Mouse (Mus musculus): ENCODE measurements at regions not wholly inside any gene's neighbourhood (a gene's known extent, or its start where the extent isn't known, plus 50 kb on each side); places are given as distances from the start of the nearest gene placed in this dataset.

GRCm38 (mm10) chr16:21318640-21319365 lies 104.1 kb upstream of the Vps8 start:
- DNase-seq (ENCODE audit: low spot score in 2 of 2), result peak in 1 of 2 experiments; percentile 18

GRCm38 (mm10) chr16:21320284-21320683 lies 102.6 kb upstream of the Vps8 start:
- no peak for DNase-seq (ENCODE audit: low spot score in 2 of 2)

GRCm38 (mm10) chr16:21321188-21322070 lies 101.5 kb upstream of the Vps8 start:
- no peak for DNase-seq (ENCODE audit: low spot score in 2 of 2)

- DNase-seq (ENCODE audit: low spot score in 2 of 2), result no peak
Measured at GRCm38 (mm10) chr16:21322437-21322836, 100.5 kb upstream of the Vps8 start.

GRCm38 (mm10) chr16:21323446-21324034 lies 99.4 kb upstream of the Vps8 start:
- no peak for DNase-seq (ENCODE audit: low spot score in 2 of 2)

- no peak for DNase-seq (ENCODE audit: low spot score in 2 of 2)
Measured at GRCm38 (mm10) chr16:21327969-21328368, 94.9 kb upstream of the Vps8 start.

- no peak for DNase-seq (ENCODE audit: low spot score in 2 of 2)
Measured at GRCm38 (mm10) chr16:21329199-21329598, 93.7 kb upstream of the Vps8 start.

- DNase-seq (ENCODE audit: low spot score in 2 of 2), result no peak
Measured at GRCm38 (mm10) chr16:21331229-21331628, 91.7 kb upstream of the Vps8 start.

- no peak for DNase-seq (ENCODE audit: low spot score in 2 of 2)
Measured at GRCm38 (mm10) chr16:21332411-21332810, 90.5 kb upstream of the Vps8 start.

- no peak for DNase-seq (ENCODE audit: low spot score in 2 of 2)
Measured at GRCm38 (mm10) chr16:21332862-21333222, 90.1 kb upstream of the Vps8 start.

- DNase-seq (ENCODE audit: low spot score in 2 of 2), result peak; percentile 88 to 91
Measured at GRCm38 (mm10) chr16:21333223-21333951, 89.5 kb upstream of the Vps8 start.

GRCm38 (mm10) chr16:21339061-21339459 lies 83.9 kb upstream of the Vps8 start:
- DNase-seq (ENCODE audit: low spot score in 2 of 2), result no peak

GRCm38 (mm10) chr16:21339460-21340081 lies 83.3 kb upstream of the Vps8 start:
- peak; percentile 39 to 53 for DNase-seq (ENCODE audit: low spot score in 2 of 2)

- no peak for DNase-seq (ENCODE audit: low spot score in 2 of 2)
Measured at GRCm38 (mm10) chr16:21340136-21340535, 82.8 kb upstream of the Vps8 start.

- DNase-seq (ENCODE audit: low spot score in 2 of 2), result no peak
Measured at GRCm38 (mm10) chr16:21349869-21350268, 73.0 kb upstream of the Vps8 start.

- no peak for DNase-seq (ENCODE audit: low spot score in 2 of 2)
Measured at GRCm38 (mm10) chr16:21351289-21351688, 71.6 kb upstream of the Vps8 start.

GRCm38 (mm10) chr16:21353111-21353510 lies 69.8 kb upstream of the Vps8 start:
- no peak for DNase-seq (ENCODE audit: low spot score in 2 of 2)

GRCm38 (mm10) chr16:21353545-21353944 lies 69.4 kb upstream of the Vps8 start:
- peak; percentile 61 to 79 for DNase-seq (ENCODE audit: low spot score in 2 of 2)

- DNase-seq (ENCODE audit: low spot score in 2 of 2), result no peak
Measured at GRCm38 (mm10) chr16:21355638-21356037, 67.3 kb upstream of the Vps8 start.

GRCm38 (mm10) chr16:21357433-21357832 lies 65.5 kb upstream of the Vps8 start:
- DNase-seq (ENCODE audit: low spot score in 2 of 2), result no peak

- peak; percentile 40 to 69 for DNase-seq (ENCODE audit: low spot score in 2 of 2)
Measured at GRCm38 (mm10) chr16:21358313-21358920, 64.5 kb upstream of the Vps8 start.

Measured in right cerebral cortex, postnatal 36 days (tissue).